Mouse (Mus musculus): ENCODE results near the gene Ska3. TPM values are rescaled to one million over a fixed set of nuclear protein-coding genes. Genes with fewer than 3 reads are reported as not detected.
"Not testable (repeated sequence)": the region's sequence is repeated elsewhere in the genome, so short reads cannot be mapped to it uniquely, and the experiment has no call there.

Gene Ska3
- total RNA-seq, 1 experiment, result 19.1 TPM

DNA sequence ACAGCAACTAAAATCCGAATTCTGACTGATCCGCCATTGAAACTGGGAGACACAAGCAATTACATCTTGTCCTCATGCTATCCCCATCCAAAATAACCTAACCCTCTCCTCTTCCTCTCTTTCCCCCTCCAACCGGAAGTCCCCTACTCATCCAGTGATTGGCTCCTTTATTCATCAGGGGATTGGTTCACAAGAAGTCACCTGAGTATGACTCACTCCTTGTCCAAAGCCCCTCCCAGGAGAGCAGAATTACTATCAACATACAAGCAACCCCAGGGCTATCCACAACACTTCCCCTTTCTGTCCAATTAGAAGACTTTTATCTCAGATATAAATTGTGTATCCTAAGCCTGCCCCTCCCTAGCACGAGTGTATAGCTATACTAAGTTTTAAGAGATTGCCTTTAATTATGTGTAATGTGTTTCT, 36.0 kb upstream of the Ska3 start:
- Histone ChIP-seq H3K4me3 (ENCODE audit: insufficient read depth in 1 of 2, low read depth in 1 of 2, low read length in 2 of 2, poor library complexity in 1 of 2, severe bottlenecking in 1 of 2) (peak overlapping the region; percentile 45 to 54), H3K36me3 (ENCODE audit: control insufficient read depth, insufficient read depth, low read length, poor library complexity, severe bottlenecking) (no peaks in the 10 kb centered on the region; the same call in 1 of the 2 replicates), H3K9ac (ENCODE audit: insufficient read depth, low read depth, low read length, poor library complexity, severe bottlenecking) (peak overlapping the region; percentile 69; the same call in 1 of the 2 replicates), H3K27ac (ENCODE audit: insufficient read depth, low read depth, low read length, poor library complexity, severe bottlenecking) (peak overlapping the region; percentile 68; the same call in 1 of the 2 replicates), H3K9me3 (ENCODE audit: control insufficient read depth, insufficient read depth, low read depth, low read length) (no peaks in the 10 kb centered on the region), H3K4me1 (ENCODE audit: control insufficient read depth in 2 of 2, insufficient read depth in 2 of 2, low read length in 2 of 2, poor library complexity in 1 of 2) (peaks cover 0 to 5% of the 10 kb centered on the region in 2 experiments; a peak in 1 of 4 replicates)
- DNase-seq (ENCODE audit: low read depth, low spot score), result peak; percentile 29
- in situ Hi-C loops (cut with MboI; ENCODE audit: low sequenced_read_pairs in 2 of 2, unreplicated experiment in 2 of 2), result no loop called here
- TF ChIP-seq MAFK (IDR thresholded peaks at IDR 0.05; ENCODE audit: insufficient read depth, low read depth, low read length) (no peak), HCFC1 (IDR thresholded peaks at IDR 0.05; ENCODE audit: borderline replicate concordance, insufficient read depth, low read length) (no peak), ZC3H11A (IDR thresholded peaks at IDR 0.05; ENCODE audit: borderline replicate concordance, low read depth, low read length) (no peak), CHD2 (IDR thresholded peaks at IDR 0.05; ENCODE audit: low read depth, low read length) (no peak), ZNF384 (IDR thresholded peaks at IDR 0.05; ENCODE audit: low read depth, low read length) (no peak)

DNA sequence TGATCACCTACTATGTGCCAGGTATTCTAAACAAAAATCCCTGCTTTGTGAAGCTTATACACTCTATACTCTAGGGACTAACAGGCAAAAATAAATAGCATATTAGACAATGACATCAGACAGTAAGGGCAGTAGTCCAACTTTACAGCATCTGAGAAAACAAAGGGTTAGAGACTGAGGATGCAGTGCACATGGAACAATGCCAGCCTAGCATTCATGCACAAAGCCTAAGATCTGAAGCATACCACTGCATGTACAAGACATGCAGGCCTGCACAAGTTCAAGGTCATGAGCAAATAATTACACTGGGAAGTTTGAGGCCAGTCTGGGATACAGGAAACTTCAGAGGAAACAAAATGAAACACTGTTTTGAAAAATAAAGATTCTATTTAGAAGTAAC, 33.5 kb upstream of the Ska3 start:
- H3K4me1 ChIP-seq (ENCODE audit: control insufficient read depth in 2 of 2, insufficient read depth in 2 of 2, low read length in 2 of 2, poor library complexity in 1 of 2), result peaks cover 0 to 3% of the 10 kb centered on the region in 2 experiments; a peak in 1 of 4 replicates
- no peak overlapping the region for H3K27ac ChIP-seq (ENCODE audit: insufficient read depth, low read depth, low read length, poor library complexity, severe bottlenecking)
- no peak overlapping the region for H3K4me3 ChIP-seq (ENCODE audit: insufficient read depth in 1 of 2, low read depth in 1 of 2, low read length in 2 of 2, poor library complexity in 1 of 2, severe bottlenecking in 1 of 2)
- DNase-seq (ENCODE audit: low read depth, low spot score), result no peak
- no peak overlapping the region for H3K9ac ChIP-seq (ENCODE audit: insufficient read depth, low read depth, low read length, poor library complexity, severe bottlenecking)
- in situ Hi-C loops (cut with MboI; ENCODE audit: low sequenced_read_pairs in 2 of 2, unreplicated experiment in 2 of 2), result no loop called here
- H3K36me3 ChIP-seq (ENCODE audit: control insufficient read depth, insufficient read depth, low read length, poor library complexity, severe bottlenecking), result peaks cover 2% of the 10 kb centered on the region; the same call in 1 of the 2 replicates
- TF ChIP-seq CHD2 (IDR thresholded peaks at IDR 0.05; ENCODE audit: low read depth, low read length) (no peak), MAFK (IDR thresholded peaks at IDR 0.05; ENCODE audit: insufficient read depth, low read depth, low read length) (no peak), HCFC1 (IDR thresholded peaks at IDR 0.05; ENCODE audit: borderline replicate concordance, insufficient read depth, low read length) (no peak), ZNF384 (IDR thresholded peaks at IDR 0.05; ENCODE audit: low read depth, low read length) (no peak), ZC3H11A (IDR thresholded peaks at IDR 0.05; ENCODE audit: borderline replicate concordance, low read depth, low read length) (no peak)
- H3K9me3 ChIP-seq (ENCODE audit: control insufficient read depth, insufficient read depth, low read depth, low read length), result no peaks in the 10 kb centered on the region

DNA sequence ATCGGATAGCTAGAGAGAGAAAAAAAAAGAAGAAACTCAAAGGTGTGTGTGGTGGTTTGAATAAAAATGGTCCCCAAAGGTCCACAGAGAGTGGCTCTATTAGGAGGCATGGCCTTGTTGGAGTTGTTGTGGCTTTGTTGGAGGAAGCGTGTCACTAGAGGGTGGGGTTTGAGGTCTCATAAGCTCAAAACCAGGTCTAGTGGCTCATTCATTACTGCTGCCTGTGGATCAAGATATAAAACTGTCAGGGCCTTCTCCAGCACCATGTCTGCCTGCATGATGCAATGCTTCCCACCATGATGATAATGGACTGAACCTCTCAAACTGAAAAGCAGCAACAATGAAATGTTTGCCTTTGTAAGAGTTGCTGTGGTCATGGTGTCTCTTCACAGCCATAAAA, 32.6 kb upstream of the Ska3 start:
- no peak for DNase-seq (ENCODE audit: low read depth, low spot score)
- H3K36me3 ChIP-seq (ENCODE audit: control insufficient read depth, insufficient read depth, low read length, poor library complexity, severe bottlenecking), result peaks cover 2% of the 10 kb centered on the region; the same call in 1 of the 2 replicates

DNA sequence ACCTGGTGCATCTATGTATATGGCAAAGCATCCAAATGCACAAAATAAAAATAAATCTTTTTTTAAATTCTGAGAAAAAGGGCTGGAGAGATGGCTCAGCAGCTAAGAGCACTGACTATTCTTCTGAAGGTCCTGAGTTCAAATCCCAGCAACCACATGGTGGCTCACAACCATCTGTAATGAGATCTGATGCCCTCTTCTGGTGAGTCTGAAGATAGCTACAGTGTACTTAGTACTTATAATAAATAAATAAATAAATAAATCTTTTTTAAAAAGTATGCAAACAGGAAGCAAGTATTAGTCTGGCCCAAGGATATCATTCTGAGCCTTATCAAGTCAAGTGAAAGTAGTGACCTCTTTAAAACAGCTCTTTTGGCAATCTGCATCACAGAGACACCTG, 30.1 kb upstream of the Ska3 start:
- H3K9ac ChIP-seq (ENCODE audit: insufficient read depth, low read depth, low read length, poor library complexity, severe bottlenecking); DNase-seq (ENCODE audit: low read depth, low spot score); H3K27ac ChIP-seq (ENCODE audit: insufficient read depth, low read depth, low read length, poor library complexity, severe bottlenecking); in situ Hi-C loops (cut with MboI; ENCODE audit: low sequenced_read_pairs in 2 of 2, unreplicated experiment in 2 of 2); H3K4me3 ChIP-seq (ENCODE audit: insufficient read depth in 1 of 2, low read depth in 1 of 2, low read length in 2 of 2, poor library complexity in 1 of 2, severe bottlenecking in 1 of 2); H3K36me3 ChIP-seq (ENCODE audit: control insufficient read depth, insufficient read depth, low read length, poor library complexity, severe bottlenecking); H3K9me3 ChIP-seq (ENCODE audit: control insufficient read depth, insufficient read depth, low read depth, low read length): not testable (repeated sequence)
- peaks cover 6 to 12% of the 10 kb centered on the region in 2 experiments for H3K4me1 ChIP-seq (ENCODE audit: control insufficient read depth in 2 of 2, insufficient read depth in 2 of 2, low read length in 2 of 2, poor library complexity in 1 of 2)

More for the DNA sequence above, 32.6 kb upstream of the Ska3 start:
- Histone ChIP-seq H3K9me3 (ENCODE audit: control insufficient read depth, insufficient read depth, low read depth, low read length) (no peaks in the 10 kb centered on the region), H3K4me1 (ENCODE audit: control insufficient read depth in 2 of 2, insufficient read depth in 2 of 2, low read length in 2 of 2, poor library complexity in 1 of 2) (peaks cover 0 to 5% of the 10 kb centered on the region in 2 experiments; a peak in 1 of 4 replicates), H3K27ac (ENCODE audit: insufficient read depth, low read depth, low read length, poor library complexity, severe bottlenecking) (no peak overlapping the region), H3K4me3 (ENCODE audit: insufficient read depth in 1 of 2, low read depth in 1 of 2, low read length in 2 of 2, poor library complexity in 1 of 2, severe bottlenecking in 1 of 2) (no peak overlapping the region), H3K9ac (ENCODE audit: insufficient read depth, low read depth, low read length, poor library complexity, severe bottlenecking) (no peak overlapping the region)
- TF ChIP-seq CHD2 (IDR thresholded peaks at IDR 0.05; ENCODE audit: low read depth, low read length) (no peak), MAFK (IDR thresholded peaks at IDR 0.05; ENCODE audit: insufficient read depth, low read depth, low read length) (no peak), HCFC1 (IDR thresholded peaks at IDR 0.05; ENCODE audit: borderline replicate concordance, insufficient read depth, low read length) (no peak), ZNF384 (IDR thresholded peaks at IDR 0.05; ENCODE audit: low read depth, low read length) (no peak), ZC3H11A (IDR thresholded peaks at IDR 0.05; ENCODE audit: borderline replicate concordance, low read depth, low read length) (no peak)
- in situ Hi-C loops (cut with MboI; ENCODE audit: low sequenced_read_pairs in 2 of 2, unreplicated experiment in 2 of 2), result no loop called here

DNA sequence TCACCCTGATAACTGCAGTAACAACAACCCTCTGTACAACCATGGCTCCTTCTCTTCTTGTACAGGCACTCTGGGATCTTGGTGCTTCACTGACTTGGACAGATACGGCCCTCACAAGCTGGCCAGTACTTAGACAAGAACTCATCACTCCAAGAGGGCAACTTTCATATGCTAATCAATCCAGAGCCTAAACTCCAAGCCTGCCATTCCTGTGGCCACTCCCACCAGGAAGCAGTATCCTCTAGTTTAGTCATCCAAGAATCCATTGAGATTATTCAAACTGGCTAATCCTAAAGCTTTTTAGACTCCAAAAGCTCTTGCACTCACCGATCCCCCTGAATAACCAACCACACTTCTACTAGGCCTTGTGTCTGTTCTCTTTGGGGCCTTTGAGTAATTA, 27.0 kb upstream of the Ska3 start:
- H3K27ac ChIP-seq (ENCODE audit: insufficient read depth, low read depth, low read length, poor library complexity, severe bottlenecking), result peak overlapping the region; percentile 30; the same call in 1 of the 2 replicates
- in situ Hi-C loops (cut with MboI; ENCODE audit: low sequenced_read_pairs in 2 of 2, unreplicated experiment in 2 of 2), result no loop called here
- no peak overlapping the region for H3K9ac ChIP-seq (ENCODE audit: insufficient read depth, low read depth, low read length, poor library complexity, severe bottlenecking)
- TF ChIP-seq HCFC1 (IDR thresholded peaks at IDR 0.05; ENCODE audit: borderline replicate concordance, insufficient read depth, low read length) (no peak), ZNF384 (IDR thresholded peaks at IDR 0.05; ENCODE audit: low read depth, low read length) (no peak), MAFK (IDR thresholded peaks at IDR 0.05; ENCODE audit: insufficient read depth, low read depth, low read length) (no peak), CHD2 (IDR thresholded peaks at IDR 0.05; ENCODE audit: low read depth, low read length) (no peak), ZC3H11A (IDR thresholded peaks at IDR 0.05; ENCODE audit: borderline replicate concordance, low read depth, low read length) (no peak)
- DNase-seq (ENCODE audit: low read depth, low spot score), result peak; percentile 26
- H3K4me1 ChIP-seq (ENCODE audit: control insufficient read depth in 2 of 2, insufficient read depth in 2 of 2, low read length in 2 of 2, poor library complexity in 1 of 2), result peaks cover 14 to 20% of the 10 kb centered on the region in 2 experiments
- peaks cover 2% of the 10 kb centered on the region; the same call in 1 of the 2 replicates for H3K36me3 ChIP-seq (ENCODE audit: control insufficient read depth, insufficient read depth, low read length, poor library complexity, severe bottlenecking)
- no peak overlapping the region for H3K4me3 ChIP-seq (ENCODE audit: insufficient read depth in 1 of 2, low read depth in 1 of 2, low read length in 2 of 2, poor library complexity in 1 of 2, severe bottlenecking in 1 of 2)
- H3K9me3 ChIP-seq (ENCODE audit: control insufficient read depth, insufficient read depth, low read depth, low read length), result no peaks in the 10 kb centered on the region

Data from ES-E14 (cell line).